Mouse (Mus musculus) embryonic stem cell, embryonic (primary cell): ENCODE measurements around the gene Zc3h12b.

Experiments
- CTCF ChIA-PET, 4 experiments: fragments of 300-600 bp in 2 of 4; fragments of 350-600 bp in 2 of 4; sonication (Branson Sonifier 250); formaldehyde crosslinking; loops; one replicate each; lab custom pipeline; 2022; ENCODE audit warnings: inconsistent platforms in 2 of 4; lab: Charles Lee
- POLR2A ChIA-PET, 4 experiments: fragments of 300-600 bp in 2 of 4; fragments of 350-600 bp in 2 of 4; sonication (Branson Sonifier 250); formaldehyde crosslinking; loops; one replicate each; lab custom pipeline; 2022; ENCODE audit warnings: antibody characterized with exemption in 4 of 4, inconsistent platforms in 1 of 4; lab: Charles Lee

Gene Zc3h12b

DNA sequence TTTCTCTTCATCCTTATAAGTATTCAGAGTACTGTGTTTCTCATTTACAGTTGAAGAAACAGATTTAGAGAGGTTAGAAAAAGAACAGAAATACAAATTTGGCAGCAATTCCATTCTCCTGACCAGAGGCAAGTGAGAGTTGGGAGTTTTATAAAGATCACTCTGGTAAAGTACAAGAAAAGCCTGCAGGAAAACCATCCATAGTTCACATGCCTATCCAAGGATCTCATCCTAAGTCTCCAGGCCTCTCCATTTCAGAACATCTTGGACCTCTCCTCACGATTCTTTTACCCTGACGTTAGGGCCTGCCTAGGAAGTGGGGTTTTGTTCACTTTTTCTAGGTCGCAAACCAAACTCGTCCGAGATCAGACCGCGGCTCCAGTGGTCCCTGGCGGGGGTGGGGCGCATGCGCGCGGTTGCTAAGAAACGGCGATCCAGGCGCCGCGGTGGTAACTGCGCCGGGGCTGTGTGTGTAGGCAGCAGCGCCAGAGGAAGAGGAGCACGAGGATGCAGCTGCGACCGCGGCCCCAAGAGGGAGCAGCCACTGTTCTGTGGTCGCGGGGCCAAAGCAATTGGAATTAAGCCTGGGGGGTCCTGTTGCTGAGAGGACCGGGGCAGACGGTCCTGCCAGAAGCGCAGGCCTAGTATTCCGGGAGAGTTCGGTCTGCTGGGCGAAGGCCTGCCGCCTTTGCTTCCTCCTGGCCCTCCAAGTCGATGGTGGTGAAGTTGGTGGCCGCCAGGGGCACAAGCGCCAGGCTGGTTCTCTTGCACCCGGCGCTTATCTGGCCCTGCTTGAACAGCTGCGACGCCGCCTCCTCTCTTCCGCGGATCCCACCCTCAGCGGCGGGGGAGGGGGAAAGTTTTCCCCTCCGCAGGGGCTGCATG lies at the start of gene Zc3h12b:
Zc3h12b (plus strand) TSS at position 452 of the 885 bp plus-strand sequence.
- POLR2A ChIA-PET: interaction anchor here in 1 of 4 experiments (0.6 kb wide), 1 partner anchor 41 kb away, joined by 3 read pairs; no protein-coding TSS in a partner anchor
- CTCF ChIA-PET: interaction anchor here in 1 of 4 experiments (1.0 kb wide), 1 partner anchor 542 kb away, joined by 3 read pairs; no protein-coding TSS in a partner anchor

DNA sequence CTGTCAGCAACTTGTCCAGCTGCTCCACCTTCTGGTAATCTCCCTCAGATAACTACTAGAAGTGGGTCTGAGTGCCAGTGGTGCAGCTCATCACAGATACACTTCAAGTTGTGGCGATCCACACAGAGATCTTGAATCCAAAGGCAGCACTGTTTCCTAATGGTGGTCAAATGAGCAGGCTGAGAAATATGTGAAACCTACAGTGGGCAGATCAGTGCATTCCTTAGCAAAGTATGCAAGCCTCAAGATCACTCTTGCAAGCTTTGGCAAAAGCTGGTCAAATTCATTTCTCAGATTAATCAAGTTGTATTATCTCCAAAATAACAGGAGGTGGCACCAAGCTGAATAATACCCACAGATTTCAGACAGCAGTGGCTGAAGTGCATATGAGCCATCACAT lies 29.3 kb upstream of the Zc3h12b start:
- CTCF ChIA-PET: no interaction called here
- POLR2A ChIA-PET: no interaction called here

DNA sequence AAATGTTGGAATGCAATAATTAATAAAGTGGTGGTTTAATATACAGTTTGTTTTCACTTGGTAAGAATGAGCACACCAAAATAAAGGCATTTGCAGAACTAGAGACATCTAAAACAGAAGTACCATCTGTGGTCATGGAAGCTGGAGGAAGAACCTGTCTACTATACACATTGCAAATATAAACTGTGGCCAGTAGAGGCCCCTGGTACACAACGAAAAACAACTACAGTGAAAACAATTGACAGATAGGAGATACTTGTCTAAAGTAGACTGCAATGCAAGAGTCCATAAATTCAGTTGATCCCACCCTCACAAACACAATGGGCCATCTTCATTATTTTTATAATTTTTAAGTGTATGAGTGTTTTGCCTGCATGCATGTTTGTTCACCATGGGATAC lies 24.4 kb upstream of the Zc3h12b start:
- POLR2A ChIA-PET: interaction anchor here in 1 of 4 experiments (0.6 kb wide), 1 partner anchor 411 kb away, joined by 3 read pairs; no protein-coding TSS in a partner anchor
- CTCF ChIA-PET: no interaction called here

- ChIA-PET CTCF (interaction anchor here in 3 of 4 experiments (0.6 to 0.8 kb wide), 3 partner anchors 15 to 872 kb away, joined by 3 read pairs; no protein-coding TSS in a partner anchor), POLR2A (interaction anchor here in 1 of 4 experiments (0.6 kb wide), 1 partner anchor 251 kb away, joined by 4 read pairs; no protein-coding TSS in a partner anchor)
These were observed 26.8 kb downstream of the Zc3h12b start for GRCm38 (mm10) chrX:95738253-95738652.

- ChIA-PET POLR2A (no interaction called here), CTCF (no interaction called here)
These were observed 84.4 kb downstream of the Zc3h12b start for GRCm38 (mm10) chrX:95795881-95796280.

DNA sequence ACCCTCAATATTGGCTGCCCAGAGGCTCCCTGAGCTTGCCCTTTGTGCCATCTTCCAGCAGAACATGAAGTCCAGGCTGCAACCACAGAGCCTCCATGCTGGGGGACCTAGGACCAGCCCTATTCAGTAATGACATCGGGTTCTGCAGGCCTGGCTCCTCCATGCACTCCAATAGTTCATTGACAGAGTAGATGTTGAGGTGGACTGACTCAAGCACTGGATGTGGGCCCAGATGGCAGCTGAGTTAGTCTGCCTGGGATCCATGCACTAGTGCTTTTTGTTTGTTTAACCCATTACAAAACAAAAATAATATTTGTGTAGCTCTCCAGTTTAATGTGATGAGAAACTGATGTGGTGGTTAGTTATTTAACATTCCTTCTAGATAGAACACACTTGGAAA lies 90.3 kb downstream of the Zc3h12b start:
- ChIA-PET CTCF (no interaction called here), POLR2A (no interaction called here)

GRCm38 (mm10) chrX:95852806-95853205 lies 141.3 kb downstream of the Zc3h12b start:
- ChIA-PET CTCF (no interaction called here), POLR2A (interaction anchor here in 1 of 4 experiments (0.7 kb wide), 1 partner anchor 272 kb away, joined by 10 read pairs; no protein-coding TSS in a partner anchor)

DNA sequence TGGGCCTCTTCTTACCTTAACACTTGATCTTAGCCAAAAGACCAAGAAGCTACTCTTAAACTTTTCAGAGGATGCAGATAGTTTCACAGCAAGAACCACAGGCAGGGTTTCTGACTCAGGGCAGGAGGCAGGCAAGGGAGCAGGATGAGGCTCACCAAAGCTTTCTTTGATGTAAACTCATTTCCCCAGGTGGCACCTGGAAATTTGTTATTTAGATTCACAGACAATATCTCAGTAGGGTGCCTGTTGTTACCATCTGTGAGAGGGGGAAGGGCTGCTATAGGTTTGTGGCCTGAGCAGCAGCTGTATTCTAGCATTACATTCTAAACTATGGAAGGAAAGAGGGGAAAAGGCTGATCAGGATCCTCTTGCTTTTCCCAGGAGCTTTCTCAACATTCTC lies 169.6 kb downstream of the Zc3h12b start:
- ChIA-PET POLR2A (no interaction called here), CTCF (no interaction called here)

DNA sequence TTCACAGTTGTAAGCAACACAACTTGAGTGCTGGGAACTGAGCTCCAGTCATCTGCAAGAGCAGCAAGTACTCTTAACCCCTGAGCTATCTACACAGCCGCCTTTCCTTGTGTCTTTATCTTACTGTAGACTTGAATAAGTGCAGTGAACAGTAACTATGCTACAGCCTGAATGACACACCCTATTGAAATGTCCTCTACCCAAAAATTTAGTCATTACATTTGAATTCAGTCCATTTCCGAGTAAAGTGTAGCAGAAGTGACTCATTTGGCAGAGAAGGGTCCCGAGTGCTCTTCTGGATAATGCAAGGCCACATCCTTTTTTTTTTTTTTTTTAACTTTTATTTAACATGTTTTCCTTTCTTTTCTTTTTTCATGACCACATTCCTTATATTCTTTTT lies 191.2 kb downstream of the Zc3h12b start:
- CTCF ChIA-PET: no interaction called here

DNA sequence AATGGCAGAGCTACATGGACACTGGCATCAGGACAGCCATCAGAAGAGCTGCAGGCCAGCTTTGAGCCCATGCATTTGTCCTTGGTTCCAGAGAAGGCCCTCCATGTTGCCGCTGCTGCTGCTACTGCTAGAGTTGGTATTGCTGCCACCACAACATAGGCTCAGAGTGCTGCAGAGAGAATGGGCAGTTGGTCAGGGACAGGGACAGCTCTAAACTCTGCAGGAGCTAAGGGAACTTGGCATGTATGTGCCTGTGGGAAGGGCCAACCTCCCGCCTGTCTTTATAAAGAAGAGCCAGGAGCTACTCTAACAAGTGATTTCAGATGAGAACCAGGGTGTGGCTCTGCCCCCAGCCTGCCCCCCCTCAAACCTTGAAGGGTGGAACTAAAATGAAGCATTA lies 224.0 kb downstream of the Zc3h12b start:
- CTCF ChIA-PET: no interaction called here
- POLR2A ChIA-PET: interaction anchor here in 1 of 4 experiments (0.9 to 1.0 kb wide), 2 partner anchors 18 to 21 kb away, joined by 3 read pairs; partner anchors contain the start of gene Las1l

More for the DNA sequence above, 191.2 kb downstream of the Zc3h12b start:
- POLR2A ChIA-PET: no interaction called here

- POLR2A ChIA-PET: interaction anchor here in 1 of 4 experiments (1.1 kb wide), 1 partner anchor 9 kb away, joined by 3 read pairs; no protein-coding TSS in a partner anchor
- CTCF ChIA-PET: no interaction called here
These were observed 234.0 kb downstream of the Zc3h12b start for GRCm38 (mm10) chrX:95945496-95945895.

DNA sequence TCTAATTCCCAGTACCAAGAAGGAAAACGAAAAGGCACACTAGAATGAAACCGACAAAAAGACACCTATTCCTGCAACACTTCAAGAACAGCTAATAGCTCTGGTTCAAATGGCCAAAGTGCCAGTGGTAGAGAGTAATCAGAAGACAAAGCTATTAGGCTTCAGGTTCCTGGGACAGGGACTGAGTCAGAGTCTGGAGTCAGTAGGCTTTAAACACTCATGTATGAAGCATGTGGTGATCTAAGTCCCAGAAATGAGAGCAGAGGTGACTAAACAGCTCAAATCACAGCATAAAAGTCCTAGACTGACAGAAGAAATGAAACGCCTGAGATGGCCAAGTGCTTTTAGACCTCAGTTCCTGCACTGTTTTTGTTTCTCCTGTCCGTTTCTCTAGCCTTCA lies 236.7 kb downstream of the Zc3h12b start:
- ChIA-PET CTCF (no interaction called here), POLR2A (interaction anchor here in 3 of 4 experiments (0.7 to 1.4 kb wide), 5 partner anchors 8 to 178 kb away, joined by 3 to 6 read pairs (median 4); partner anchors contain the start of gene Las1l (in 2 of the 3))

DNA sequence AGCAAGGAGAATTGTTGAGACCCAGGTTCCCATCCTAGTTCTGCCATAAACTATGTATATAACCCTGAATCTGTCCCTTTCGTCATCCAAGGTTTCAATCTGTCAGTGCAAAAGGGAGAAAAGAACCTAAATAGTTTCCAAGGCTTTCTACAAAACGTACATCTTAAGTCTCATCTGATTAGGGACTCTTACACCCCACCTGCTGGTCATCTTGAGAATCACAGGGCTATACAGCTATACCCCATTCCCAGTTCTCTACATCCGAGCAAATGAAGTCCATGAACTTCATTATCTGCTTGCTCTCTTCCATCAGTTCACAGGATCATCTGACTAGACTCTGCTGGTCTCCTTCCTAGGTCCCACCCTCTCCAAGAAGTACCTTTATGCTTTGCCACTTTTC lies 239.3 kb downstream of the Zc3h12b start:
- CTCF ChIA-PET: interaction anchor here in 2 of 4 experiments (0.5 to 1.4 kb wide), 4 partner anchors 17 to 46 kb away, joined by 3 to 8 read pairs (median 4); no protein-coding TSS in a partner anchor
- POLR2A ChIA-PET: interaction anchor here in 1 of 4 experiments (1.4 kb wide), 1 partner anchor 17 kb away, joined by 5 read pairs; no protein-coding TSS in a partner anchor

- CTCF ChIA-PET: interaction anchor here in 3 of 4 experiments (0.5 to 0.7 kb wide), 5 partner anchors 10 to 1771 kb away, joined by 4 to 6 read pairs (median 5); no protein-coding TSS in a partner anchor
- POLR2A ChIA-PET: interaction anchor here (0.7 to 3.0 kb wide), 18 partner anchors 7 to 967 kb away, joined by 3 to 27 read pairs (median 4); no protein-coding TSS in a partner anchor
These were observed 245.2 kb downstream of the Zc3h12b start, which contains the start of gene Las1l for GRCm38 (mm10) chrX:95956497-95957293. Gene Las1l (minus strand): TSS chrX:95956962.

GRCm38 (mm10) chrX:95957461-95957860 lies 246.0 kb downstream of the Zc3h12b start:
- POLR2A ChIA-PET: interaction anchor here in 3 of 4 experiments (0.7 to 3.0 kb wide), 14 partner anchors 8 to 300 kb away, joined by 3 to 27 read pairs (median 4); no protein-coding TSS in a partner anchor
- CTCF ChIA-PET: interaction anchor here in 1 of 4 experiments (0.5 kb wide), 1 partner anchor 517 kb away, joined by 5 read pairs; no protein-coding TSS in a partner anchor

DNA sequence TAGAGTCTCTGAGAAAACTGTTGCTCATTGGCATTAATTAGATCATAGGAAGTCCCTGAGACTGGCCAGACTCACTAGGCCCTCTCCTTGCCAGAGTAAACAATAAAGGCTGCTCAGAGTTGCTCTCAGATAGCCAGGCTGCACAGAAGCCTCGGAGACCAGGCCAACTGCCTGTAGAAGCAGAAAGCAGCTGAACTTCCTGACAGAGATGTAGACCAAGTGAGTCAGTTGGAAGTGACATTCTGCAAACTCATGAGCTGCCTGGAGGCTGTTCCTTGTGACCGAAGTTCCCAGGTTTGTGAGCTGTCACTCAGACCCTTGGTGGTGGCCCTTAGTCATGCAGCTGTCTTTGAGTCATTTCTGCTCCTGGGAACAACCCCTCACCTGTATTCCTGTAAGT lies 251.9 kb downstream of the Zc3h12b start:
- ChIA-PET CTCF (no interaction called here), POLR2A (no interaction called here)

GRCm38 (mm10) chrX:95965036-95965435 lies 253.6 kb downstream of the Zc3h12b start:
- POLR2A ChIA-PET: interaction anchor here in 1 of 4 experiments (1.3 kb wide), 1 partner anchor 8 kb away, joined by 4 read pairs; the partner anchor contains the start of gene Las1l
- CTCF ChIA-PET: no interaction called here
